Mouse (Mus musculus): ENCODE results near the gene Car10. TPM values are rescaled to one million over a fixed set of nuclear protein-coding genes. Genes with fewer than 3 reads are reported as not detected.

Car10 gene
- polyA plus RNA-seq, 2 experiments = 0.70 TPM

- 85% methylated on average over 11 of the region's 11 CpGs for WGBS
- Histone ChIP-seq H3K9ac (ENCODE audit: low read depth, low read length, severe bottlenecking) (no peak overlapping the region), H3K9me3 (ENCODE audit: control insufficient read depth, low read length) (no peaks in the 10 kb centered on the region), H3K27ac (replicated peaks; ENCODE audit: low read depth, low read length) (no peak overlapping the region), H3K27me3 (ENCODE audit: control insufficient read depth, insufficient read depth, low read length) (no peaks in the 10 kb centered on the region), H3K36me3 (ENCODE audit: control insufficient read depth, insufficient read depth, low read length) (no peaks in the 10 kb centered on the region), H3K4me2 (replicated peaks; ENCODE audit: low read depth, low read length, severe bottlenecking) (no peak overlapping the region), H3K4me1 (ENCODE audit: control insufficient read depth, insufficient read depth, low read length) (no peaks in the 10 kb centered on the region), H3K4me3 (replicated peaks; ENCODE audit: low read length) (no peak overlapping the region)
- TF ChIP-seq POLR2A (IDR thresholded peaks at IDR 0.05; ENCODE audit: borderline replicate concordance, extremely low read depth, insufficient read depth, insufficient read length) = no peak
- ATAC-seq (ENCODE audit: low FRiP score, low read depth) (no peak), DNase-seq (ENCODE audit: low spot score) (no peak)
Observed at GRCm38 (mm10) chr11:93490211-93490820, 392.5 kb downstream of the Car10 start.

GRCm38 (mm10) chr11:93497896-93498295 is 400.1 kb downstream of the Car10 start:
- Histone ChIP-seq H3K4me1 (ENCODE audit: control insufficient read depth, insufficient read depth, low read length) (no peaks in the 10 kb centered on the region), H3K36me3 (ENCODE audit: control insufficient read depth, insufficient read depth, low read length) (no peaks in the 10 kb centered on the region), H3K9me3 (ENCODE audit: control insufficient read depth, low read length) (no peaks in the 10 kb centered on the region), H3K4me3 (replicated peaks; ENCODE audit: low read length) (no peak overlapping the region), H3K27me3 (ENCODE audit: control insufficient read depth, insufficient read depth, low read length) (no peaks in the 10 kb centered on the region), H3K27ac (replicated peaks; ENCODE audit: low read depth, low read length) (no peak overlapping the region), H3K9ac (ENCODE audit: low read depth, low read length, severe bottlenecking) (no peak overlapping the region), H3K4me2 (replicated peaks; ENCODE audit: low read depth, low read length, severe bottlenecking) (no peak overlapping the region)
- DNase-seq (ENCODE audit: low spot score) = no peak
- WGBS = 83% methylated on average over 6 of the region's 6 CpGs
- TF ChIP-seq POLR2A (IDR thresholded peaks at IDR 0.05; ENCODE audit: borderline replicate concordance, extremely low read depth, insufficient read depth, insufficient read length) = no peak
- no peak for ATAC-seq (ENCODE audit: low FRiP score, low read depth)

GRCm38 (mm10) chr11:93500442-93500841 is 402.6 kb downstream of the Car10 start:
- no peak for ATAC-seq (ENCODE audit: low FRiP score, low read depth)
- Histone ChIP-seq H3K4me2 (replicated peaks; ENCODE audit: low read depth, low read length, severe bottlenecking) (no peak overlapping the region), H3K9ac (ENCODE audit: low read depth, low read length, severe bottlenecking) (no peak overlapping the region), H3K27ac (replicated peaks; ENCODE audit: low read depth, low read length) (no peak overlapping the region), H3K27me3 (ENCODE audit: control insufficient read depth, insufficient read depth, low read length) (no peaks in the 10 kb centered on the region), H3K36me3 (ENCODE audit: control insufficient read depth, insufficient read depth, low read length) (no peaks in the 10 kb centered on the region), H3K4me3 (replicated peaks; ENCODE audit: low read length) (no peak overlapping the region), H3K9me3 (ENCODE audit: control insufficient read depth, low read length) (no peaks in the 10 kb centered on the region), H3K4me1 (ENCODE audit: control insufficient read depth, insufficient read depth, low read length) (no peaks in the 10 kb centered on the region)
- DNase-seq (ENCODE audit: low spot score) = no peak
- no peak for TF ChIP-seq POLR2A (IDR thresholded peaks at IDR 0.05; ENCODE audit: borderline replicate concordance, extremely low read depth, insufficient read depth, insufficient read length)
- WGBS = 13% methylated on average over 4 of the region's 4 CpGs

GRCm38 (mm10) chr11:93501671-93502070 is 403.8 kb downstream of the Car10 start:
- ATAC-seq (ENCODE audit: low FRiP score, low read depth) (no peak), DNase-seq (ENCODE audit: low spot score) (no peak)
- WGBS = 59% methylated on average over 5 of the region's 5 CpGs
- H3K36me3 ChIP-seq (ENCODE audit: control insufficient read depth, insufficient read depth, low read length) = no peaks in the 10 kb centered on the region
- H3K27ac ChIP-seq (replicated peaks; ENCODE audit: low read depth, low read length) = no peak overlapping the region
- H3K9ac ChIP-seq (ENCODE audit: low read depth, low read length, severe bottlenecking) = no peak overlapping the region
- no peak for TF ChIP-seq POLR2A (IDR thresholded peaks at IDR 0.05; ENCODE audit: borderline replicate concordance, extremely low read depth, insufficient read depth, insufficient read length)
- no peaks in the 10 kb centered on the region for H3K4me1 ChIP-seq (ENCODE audit: control insufficient read depth, insufficient read depth, low read length)
- H3K9me3 ChIP-seq (ENCODE audit: control insufficient read depth, low read length) = no peaks in the 10 kb centered on the region
- H3K4me2 ChIP-seq (replicated peaks; ENCODE audit: low read depth, low read length, severe bottlenecking) = no peak overlapping the region
- no peaks in the 10 kb centered on the region for H3K27me3 ChIP-seq (ENCODE audit: control insufficient read depth, insufficient read depth, low read length)
- no peak overlapping the region for H3K4me3 ChIP-seq (replicated peaks; ENCODE audit: low read length)

- Histone ChIP-seq H3K36me3 (ENCODE audit: control insufficient read depth, insufficient read depth, low read length) (no peaks in the 10 kb centered on the region), H3K4me1 (ENCODE audit: control insufficient read depth, insufficient read depth, low read length) (no peaks in the 10 kb centered on the region), H3K27ac (replicated peaks; ENCODE audit: low read depth, low read length) (no peak overlapping the region), H3K9ac (ENCODE audit: low read depth, low read length, severe bottlenecking) (no peak overlapping the region), H3K27me3 (ENCODE audit: control insufficient read depth, insufficient read depth, low read length) (no peaks in the 10 kb centered on the region), H3K4me2 (replicated peaks; ENCODE audit: low read depth, low read length, severe bottlenecking) (no peak overlapping the region), H3K9me3 (ENCODE audit: control insufficient read depth, low read length) (no peaks in the 10 kb centered on the region), H3K4me3 (replicated peaks; ENCODE audit: low read length) (no peak overlapping the region)
- no peak for TF ChIP-seq POLR2A (IDR thresholded peaks at IDR 0.05; ENCODE audit: borderline replicate concordance, extremely low read depth, insufficient read depth, insufficient read length)
- no peak for ATAC-seq (ENCODE audit: low FRiP score, low read depth)
- WGBS = 80% methylated on average over 3 of the region's 3 CpGs
- DNase-seq (ENCODE audit: low spot score) = no peak
Observed at GRCm38 (mm10) chr11:93502864-93503263, 405.0 kb downstream of the Car10 start.

GRCm38 (mm10) chr11:93503469-93503868 is 405.6 kb downstream of the Car10 start:
- 20% methylated on average over 2 of the region's 2 CpGs for WGBS
- Histone ChIP-seq H3K9ac (ENCODE audit: low read depth, low read length, severe bottlenecking) (no peak overlapping the region), H3K36me3 (ENCODE audit: control insufficient read depth, insufficient read depth, low read length) (no peaks in the 10 kb centered on the region), H3K4me2 (replicated peaks; ENCODE audit: low read depth, low read length, severe bottlenecking) (no peak overlapping the region), H3K4me1 (ENCODE audit: control insufficient read depth, insufficient read depth, low read length) (no peaks in the 10 kb centered on the region), H3K9me3 (ENCODE audit: control insufficient read depth, low read length) (no peaks in the 10 kb centered on the region), H3K4me3 (replicated peaks; ENCODE audit: low read length) (no peak overlapping the region), H3K27me3 (ENCODE audit: control insufficient read depth, insufficient read depth, low read length) (no peaks in the 10 kb centered on the region), H3K27ac (replicated peaks; ENCODE audit: low read depth, low read length) (no peak overlapping the region)
- ATAC-seq (ENCODE audit: low FRiP score, low read depth) (no peak), DNase-seq (ENCODE audit: low spot score) (no peak)
- TF ChIP-seq POLR2A (IDR thresholded peaks at IDR 0.05; ENCODE audit: borderline replicate concordance, extremely low read depth, insufficient read depth, insufficient read length) = no peak
